Mouse (Mus musculus) left cerebral cortex, postnatal 4 days (tissue): ENCODE data around the gene 1600014C10Rik. TPM values are rescaled to one million over a fixed set of nuclear protein-coding genes. Genes with fewer than 3 reads are reported as not detected.
A peak's percentile ranks its signal among the peaks of the same experiment; 100 is the strongest.

ENCODE experiments used
- DNase-seq: peaks from one replicate; pipeline ENCODE4 v3.0.0-alpha.2; 2022
- intact Hi-C: fragments of 180-260 bp; cut with DNase I; formaldehyde crosslinking; loops from one replicate; pipeline ENCODE4 v1.15.1; 2025
- total RNA-seq, 2 experiments: library from RNA; stranded (reverse); gene quantifications; 2 replicates each; pipeline ENCODE4 v1.2.3; 2021

Gene 1600014C10Rik
- total RNA-seq = 10 to 100 TPM; 15.5 to 16.5 TPM

- no peak for DNase-seq
- intact Hi-C loops = no loop called here
These were observed at the start of gene 1600014C10Rik for GRCm38 (mm10) chr7:38182962-38183687. Gene 1600014C10Rik, plus strand, starts transcription at chr7:38183217.

GRCm38 (mm10) chr7:38134471-38134870, 48.5 kb upstream of the 1600014C10Rik start:
- intact Hi-C loops = no loop called here
- no peak for DNase-seq

GRCm38 (mm10) chr7:38140324-38140723, 42.7 kb upstream of the 1600014C10Rik start:
- intact Hi-C loops = loop anchor here (5.0 kb wide), 1 partner anchor 68 kb away; no protein-coding TSS in a partner anchor
- DNase-seq = no peak

DNA sequence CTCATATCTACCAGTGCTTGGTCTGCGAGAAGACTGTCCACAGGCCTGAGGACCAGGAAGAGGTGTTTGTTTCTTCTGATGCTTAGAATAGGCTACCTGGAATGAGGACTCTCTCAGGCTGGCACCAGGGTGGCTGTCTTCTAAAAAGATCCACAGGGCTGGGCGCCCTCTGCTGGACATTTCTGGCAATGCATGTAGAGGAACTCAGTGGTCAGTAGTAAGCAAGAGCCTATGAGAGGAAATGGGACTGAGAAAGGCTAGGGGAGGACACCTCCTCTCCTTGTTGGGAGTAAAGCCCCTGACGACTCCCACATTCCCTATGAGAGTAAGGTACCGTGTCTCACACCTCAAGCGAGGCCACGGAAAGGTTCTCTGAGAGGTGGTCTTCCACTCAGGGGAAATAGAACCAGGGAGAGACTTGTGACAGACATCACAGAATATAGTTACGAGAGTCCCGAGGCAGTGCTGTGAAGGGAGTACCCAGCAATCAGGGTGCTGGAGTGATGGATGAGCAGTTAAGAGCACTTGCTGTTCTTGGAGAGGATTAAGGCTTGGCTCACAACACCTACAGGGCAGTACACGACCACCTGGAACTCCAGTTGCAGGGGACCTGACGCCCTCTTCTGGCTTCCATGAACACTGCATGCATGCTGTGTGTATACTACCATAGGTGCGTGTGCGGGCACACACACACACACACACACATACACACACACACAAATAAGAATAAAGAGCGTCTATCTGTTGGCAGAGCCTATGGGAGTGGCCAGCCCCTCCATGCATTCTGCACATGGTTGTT, 41.1 kb upstream of the 1600014C10Rik start:
- intact Hi-C loops = loop anchor here (5.0 kb wide), 1 partner anchor 70 kb away; no protein-coding TSS in a partner anchor
- peak; percentile 90 for DNase-seq

- intact Hi-C loops = no loop called here
- DNase-seq = no peak
These were observed 35.5 kb upstream of the 1600014C10Rik start for GRCm38 (mm10) chr7:38147477-38147876.

DNA sequence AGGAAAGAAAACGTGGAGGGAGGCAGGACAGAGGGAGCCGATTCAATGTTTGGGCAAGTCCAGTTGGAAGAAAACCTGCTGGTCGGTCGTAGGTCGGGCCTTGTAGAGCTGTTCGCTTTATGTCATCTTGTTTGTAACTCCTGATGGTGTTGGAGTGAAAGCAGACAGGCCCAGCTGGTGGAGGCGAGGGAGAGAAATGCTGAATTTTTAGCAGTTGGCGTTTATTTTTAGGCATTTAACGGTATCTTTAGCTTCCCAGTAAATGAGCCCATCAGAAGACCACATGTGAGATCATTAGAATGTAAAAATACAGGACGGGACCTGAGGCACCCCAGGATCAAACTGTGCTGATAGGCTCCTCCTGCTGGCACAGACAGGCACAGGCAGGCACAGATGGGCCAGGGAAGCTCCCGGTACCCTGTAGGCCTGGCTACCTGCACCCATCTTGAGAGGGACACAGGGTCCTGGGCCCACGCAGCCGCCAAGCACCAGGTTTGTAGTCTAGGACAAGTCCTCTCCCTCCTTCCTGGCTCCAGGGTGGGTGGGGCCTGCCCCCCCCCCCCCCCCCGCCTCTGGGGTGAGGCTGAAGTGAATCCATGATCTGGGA, 31.2 kb upstream of the 1600014C10Rik start:
- intact Hi-C loops = loop anchor here (10.0 kb wide), 1 partner anchor 777 kb away; no protein-coding TSS in a partner anchor
- DNase-seq = no peak

GRCm38 (mm10) chr7:38152571-38152970, 30.4 kb upstream of the 1600014C10Rik start:
- intact Hi-C loops = loop anchor here (10.0 kb wide), 1 partner anchor 778 kb away; no protein-coding TSS in a partner anchor
- no peak for DNase-seq

GRCm38 (mm10) chr7:38155829-38156228, 27.2 kb upstream of the 1600014C10Rik start:
- intact Hi-C loops = loop anchor here (10.0 kb wide), 1 partner anchor 781 kb away; no protein-coding TSS in a partner anchor
- no peak for DNase-seq

GRCm38 (mm10) chr7:38158764-38159458, 24.1 kb upstream of the 1600014C10Rik start:
- intact Hi-C loops = loop anchor here (10.0 kb wide), 1 partner anchor 784 kb away; no protein-coding TSS in a partner anchor

GRCm38 (mm10) chr7:38161438-38161837, 21.6 kb upstream of the 1600014C10Rik start:
- intact Hi-C loops = loop anchor here (5.0 kb wide), 1 partner anchor 104 kb away; no protein-coding TSS in a partner anchor

More at GRCm38 (mm10) chr7:38158764-38159458, 24.1 kb upstream of the 1600014C10Rik start:
- DNase-seq = no peak

GRCm38 (mm10) chr7:38163433-38164050, 19.5 kb upstream of the 1600014C10Rik start:
- intact Hi-C loops = loop anchor here (5.0 kb wide), 1 partner anchor 106 kb away; no protein-coding TSS in a partner anchor
- DNase-seq = no peak

More at GRCm38 (mm10) chr7:38161438-38161837, 21.6 kb upstream of the 1600014C10Rik start:
- DNase-seq = no peak

- no peak for DNase-seq
- intact Hi-C loops = no loop called here
These were observed 15.9 kb upstream of the 1600014C10Rik start for GRCm38 (mm10) chr7:38166930-38167645.

DNA sequence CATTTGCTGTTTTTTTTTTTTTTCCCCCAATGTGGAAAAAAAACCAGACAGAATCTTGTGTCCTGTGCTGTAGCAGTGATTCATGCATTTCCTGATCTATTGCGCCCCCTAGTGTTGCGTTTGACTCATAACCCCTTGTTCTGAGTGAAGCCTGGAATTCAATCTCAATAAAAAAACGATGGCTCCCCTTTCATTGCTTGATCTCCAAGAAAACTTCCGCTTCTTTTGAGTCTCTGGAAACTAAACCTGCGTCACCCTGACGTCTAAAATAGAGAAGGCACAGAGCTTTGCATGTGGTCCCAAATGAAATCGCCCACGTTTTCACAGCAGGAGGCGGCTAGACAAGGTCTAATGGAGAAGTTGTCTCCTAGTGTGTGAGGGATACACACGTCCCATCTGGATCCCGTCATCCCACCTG, 15.3 kb upstream of the 1600014C10Rik start:
- DNase-seq = peak; percentile 41
- intact Hi-C loops = no loop called here

GRCm38 (mm10) chr7:38173871-38174270, 9.1 kb upstream of the 1600014C10Rik start:
- DNase-seq = no peak

DNA sequence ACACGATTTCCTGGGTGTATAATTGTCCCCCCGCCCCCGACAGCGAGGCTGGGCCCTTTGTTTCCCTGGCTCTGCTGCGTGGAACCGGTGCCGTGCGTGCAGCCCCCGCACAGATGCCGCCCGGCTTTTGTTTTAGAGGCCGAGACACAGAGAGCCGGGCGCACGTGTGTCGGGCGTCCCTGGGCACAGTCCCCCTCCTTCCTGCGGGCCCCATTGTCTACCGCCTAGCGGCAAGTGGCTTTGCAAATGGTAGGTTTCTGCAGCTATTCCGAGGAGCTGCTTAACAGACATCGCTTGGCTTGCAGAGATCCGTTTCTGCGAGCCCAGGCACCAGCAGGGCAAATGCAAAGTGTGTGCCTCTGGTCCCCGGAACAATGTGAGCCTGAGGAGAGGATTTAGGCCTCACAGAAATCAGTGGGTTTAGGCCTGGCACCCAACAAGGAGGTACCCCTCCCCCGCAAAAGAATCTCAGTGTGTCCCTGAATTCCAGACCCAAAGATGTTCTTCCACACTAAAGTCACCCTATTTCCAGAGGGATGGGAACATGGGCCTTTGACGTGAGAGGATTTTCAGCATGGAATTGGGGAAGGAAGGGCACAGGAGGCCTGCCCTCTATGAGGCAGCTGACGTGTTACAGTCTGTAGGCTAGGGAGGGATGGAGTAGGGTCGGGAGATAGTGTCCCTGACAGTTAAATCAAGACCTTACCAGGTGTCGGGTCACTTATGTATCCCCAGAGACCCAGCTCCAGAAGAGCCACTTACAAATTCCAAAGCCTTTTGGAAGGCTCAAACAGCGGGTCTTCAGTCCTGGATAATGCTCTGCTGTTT, 8.5 kb upstream of the 1600014C10Rik start:
- intact Hi-C loops = no loop called here
- DNase-seq = peak; percentile 27

More at GRCm38 (mm10) chr7:38173871-38174270, 9.1 kb upstream of the 1600014C10Rik start:
- intact Hi-C loops = no loop called here

DNA sequence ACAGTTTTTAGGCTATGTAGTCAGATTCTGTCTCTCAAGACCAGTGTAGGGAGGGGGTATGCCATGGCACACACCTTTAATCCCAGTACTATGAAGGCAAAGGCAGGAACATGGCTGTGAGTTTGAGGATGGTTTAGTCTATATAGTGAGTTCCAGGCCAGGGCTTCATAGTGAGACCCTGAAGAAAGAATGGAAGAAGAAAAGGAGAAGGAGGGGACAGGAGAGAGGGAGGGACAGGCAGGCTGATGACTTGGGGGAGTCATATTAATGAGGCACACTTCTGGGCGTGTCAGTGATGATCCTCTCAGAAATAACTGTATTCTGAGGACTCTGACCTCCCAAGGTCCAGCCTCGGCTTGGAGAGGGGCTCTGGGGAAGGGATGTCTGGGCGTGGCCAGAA, 7.0 kb upstream of the 1600014C10Rik start:
- intact Hi-C loops = no loop called here
- DNase-seq = no peak

DNA sequence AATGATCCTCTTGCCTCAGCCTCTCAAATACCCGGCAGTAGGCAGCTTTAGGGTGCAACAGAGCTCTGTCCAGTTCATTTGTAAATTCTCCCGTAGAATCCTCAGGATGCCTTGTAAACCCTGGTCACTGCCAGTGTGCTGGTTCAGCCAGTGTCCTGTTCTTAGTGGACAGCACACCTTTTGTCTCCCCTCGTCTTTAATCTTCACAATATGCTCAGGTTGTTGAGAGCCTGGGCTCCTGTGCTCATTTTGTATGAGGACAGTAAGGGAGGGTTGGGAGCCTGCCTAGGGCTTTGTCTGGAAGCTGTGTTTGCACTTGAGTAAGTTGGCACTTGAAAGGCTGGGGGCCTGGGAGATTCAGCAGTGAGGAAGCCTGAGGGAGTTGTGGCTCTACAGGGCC, 3.1 kb upstream of the 1600014C10Rik start:
- intact Hi-C loops = no loop called here
- no peak for DNase-seq

DNA sequence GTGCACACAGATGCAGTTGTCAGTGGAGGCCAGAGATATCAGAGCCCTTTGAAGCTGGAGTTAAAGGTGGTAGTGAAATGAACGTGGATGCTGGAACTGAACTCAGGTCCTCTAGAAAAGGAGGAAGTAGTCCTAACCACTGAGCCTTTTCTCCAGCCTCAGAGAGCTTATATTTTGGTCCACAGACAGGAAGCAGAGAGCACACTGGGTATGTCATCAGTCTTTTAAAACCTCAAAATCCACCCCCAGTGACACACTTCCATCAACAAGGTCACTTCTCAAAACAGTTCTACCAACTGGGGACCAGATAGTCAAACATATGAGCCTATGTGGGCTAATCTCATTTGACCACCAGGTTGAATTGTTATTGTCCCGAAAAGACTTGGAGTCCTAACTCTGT, 1.7 kb upstream of the 1600014C10Rik start:
- intact Hi-C loops = no loop called here
- DNase-seq = no peak
